Mouse (Mus musculus) megakaryocyte, embryonic 14.5 days (primary cell): ENCODE results near the gene Espnl.

Experiments used
- FLI1 ChIP-seq: IDR thresholded peaks from 2 replicates; pipeline ENCODE4 v1.6.1; 2012; ENCODE audit warnings: low read length, inconsistent platforms, mixed read lengths
- GATA1 ChIP-seq: IDR thresholded peaks from 3 replicates; pipeline ENCODE4 v1.6.1; 2012; ENCODE audit warnings: mixed read lengths, low read length, inconsistent platforms, borderline replicate concordance

DNA sequence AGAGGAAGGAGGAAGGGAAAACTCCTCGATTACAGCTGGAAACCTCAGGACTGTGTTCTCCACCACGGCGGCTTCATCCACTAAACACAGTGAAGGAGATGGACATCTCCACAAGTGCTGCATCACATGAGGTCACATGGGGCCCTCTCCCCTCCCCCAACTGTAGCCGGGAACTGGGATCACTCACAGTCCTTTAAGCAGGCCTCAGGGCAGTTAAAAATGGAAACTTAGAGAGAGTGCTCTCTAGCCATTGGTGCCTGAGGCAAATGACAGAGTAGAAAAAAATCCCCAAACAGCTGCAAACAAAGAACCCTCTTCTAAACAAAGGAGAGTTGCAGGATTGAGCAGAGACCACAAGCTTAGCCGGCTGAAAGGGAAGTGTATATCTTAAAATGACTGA, 8.6 kb upstream of the Espnl start:
- TF ChIP-seq FLI1 (no peak), GATA1 (no peak)
